Mouse (Mus musculus): ENCODE measurements at regions not wholly inside any gene's neighbourhood (a gene's known extent, or its start where the extent isn't known, plus 50 kb on each side); places are given as distances from the start of the nearest gene placed in this dataset.

GRCm38 (mm10) chr4:55672288-55672687 is 140.0 kb upstream of the Klf4 start:
- H3K4me3 ChIP-seq (replicated peaks in 1 of 3; ENCODE audit: low read depth in 2 of 3, low read length in 2 of 3, poor library complexity in 1 of 3) = no peak overlapping the region
- dilution Hi-C loops (cut with MboI; ENCODE audit: extremely low pct_ligation_motif_present, extremely low pct_unique_long_range_greater_than_20kb, low sequenced_read_pairs) (no loop called here), in situ Hi-C loops (cut with MboI; ENCODE audit: low pct_ligation_motif_present, low pct_unique_long_range_greater_than_20kb, low sequenced_read_pairs) (no loop called here)
- no peak overlapping the region for H3K27ac ChIP-seq (ENCODE audit: insufficient read depth, low read depth)
- H3K4me1 ChIP-seq (ENCODE audit: control insufficient read depth in 1 of 2, insufficient read depth in 2 of 2) = no peaks in the 10 kb centered on the region
- H3K79me2 ChIP-seq (replicated peaks; ENCODE audit: control insufficient read depth, extremely low read depth, insufficient read depth, poor library complexity, severe bottlenecking) = no peaks in the 10 kb centered on the region
- no peak overlapping the region for H3K9ac ChIP-seq (ENCODE audit: insufficient read depth, low read depth)
- no peaks in the 10 kb centered on the region for H3K27me3 ChIP-seq (replicated peaks)
- no peak overlapping the region for H3K4me2 ChIP-seq (ENCODE audit: insufficient read depth, low read depth, poor library complexity, severe bottlenecking)
- no peak for TF ChIP-seq JUND (conservative IDR thresholded peaks at IDR 0.05; ENCODE audit: low read depth, low read length)
- no peak for TF ChIP-seq JUN (IDR thresholded peaks at IDR 0.05; ENCODE audit: insufficient read depth, low read depth, low read length)
- no peak for TF ChIP-seq HCFC1 (IDR thresholded peaks at IDR 0.05; ENCODE audit: low read depth, low read length)
- TF ChIP-seq CTCF (conservative IDR thresholded peaks at IDR 0.05 in 1 of 2, IDR thresholded peaks at IDR 0.05 in 1 of 2; ENCODE audit: low read depth in 2 of 2, low read length in 2 of 2) = no peak
- no peak for TF ChIP-seq POLR2AphosphoS2 (IDR thresholded peaks at IDR 0.05; ENCODE audit: low read depth, low read length)
- no peak for TF ChIP-seq ZNF384 (IDR thresholded peaks at IDR 0.05; ENCODE audit: low read depth, low read length)
- TF ChIP-seq MEF2A (IDR thresholded peaks at IDR 0.05; ENCODE audit: borderline replicate concordance, low read depth, low read length) = no peak
- no peak for TF ChIP-seq TCF12 (IDR thresholded peaks at IDR 0.05; ENCODE audit: low read depth, low read length)
- no peak for TF ChIP-seq ETS1 (conservative IDR thresholded peaks at IDR 0.05; ENCODE audit: low read depth, low read length)
- no peak for TF ChIP-seq ZMIZ1 (IDR thresholded peaks at IDR 0.05; ENCODE audit: low read depth, low read length)
- no peak for TF ChIP-seq UBTF (IDR thresholded peaks at IDR 0.05; ENCODE audit: low read depth, low read length)
- no peak for TF ChIP-seq RCOR1 (conservative IDR thresholded peaks at IDR 0.05; ENCODE audit: low read depth, low read length)
- TF ChIP-seq MXI1 (IDR thresholded peaks at IDR 0.05; ENCODE audit: low read depth, low read length) = no peak
- no peak for TF ChIP-seq MYC (IDR thresholded peaks at IDR 0.05; ENCODE audit: low read depth, low read length)
- TF ChIP-seq PAX5 (IDR thresholded peaks at IDR 0.05; ENCODE audit: low read length) = no peak
- no peak for TF ChIP-seq ELF1 (IDR thresholded peaks at IDR 0.05; ENCODE audit: low read depth, low read length)
- H3K36me3 ChIP-seq (replicated peaks in 1 of 2; ENCODE audit: control insufficient read depth in 1 of 2, insufficient read depth in 1 of 2, low read length in 1 of 2) = no peaks in the 10 kb centered on the region
- no peak for DNase-seq (ENCODE audit: extremely low read depth)
- H3K9me3 ChIP-seq (replicated peaks; ENCODE audit: low read length) = no peaks in the 10 kb centered on the region

- H3K79me2 ChIP-seq (replicated peaks; ENCODE audit: control insufficient read depth, extremely low read depth, insufficient read depth, poor library complexity, severe bottlenecking) = no peaks in the 10 kb centered on the region
- H3K4me2 ChIP-seq (ENCODE audit: insufficient read depth, low read depth, poor library complexity, severe bottlenecking) = no peak overlapping the region
- H3K4me3 ChIP-seq (replicated peaks in 1 of 3; ENCODE audit: low read depth in 2 of 3, low read length in 2 of 3, poor library complexity in 1 of 3) = no peak overlapping the region
- no peaks in the 10 kb centered on the region for H3K4me1 ChIP-seq (ENCODE audit: control insufficient read depth in 1 of 2, insufficient read depth in 2 of 2)
- dilution Hi-C loops (cut with MboI; ENCODE audit: extremely low pct_ligation_motif_present, extremely low pct_unique_long_range_greater_than_20kb, low sequenced_read_pairs) = no loop called here
- DNase-seq (ENCODE audit: extremely low read depth) = no peak
- no peaks in the 10 kb centered on the region for H3K36me3 ChIP-seq (replicated peaks in 1 of 2; ENCODE audit: control insufficient read depth in 1 of 2, insufficient read depth in 1 of 2, low read length in 1 of 2)
- H3K9me3 ChIP-seq (replicated peaks; ENCODE audit: low read length) = no peaks in the 10 kb centered on the region
- no peak overlapping the region for H3K27ac ChIP-seq (ENCODE audit: insufficient read depth, low read depth)
- no peak overlapping the region for H3K9ac ChIP-seq (ENCODE audit: insufficient read depth, low read depth)
- TF ChIP-seq E2F4 (IDR thresholded peaks at IDR 0.05; ENCODE audit: insufficient replicate concordance, low read depth, low read length) (no peak), MAZ (IDR thresholded peaks at IDR 0.05; ENCODE audit: low read depth, low read length) (no peak), SMC3 (IDR thresholded peaks at IDR 0.05; ENCODE audit: low read depth, low read length) (no peak), PAX5 (IDR thresholded peaks at IDR 0.05; ENCODE audit: low read length) (no peak), ETS1 (conservative IDR thresholded peaks at IDR 0.05; ENCODE audit: low read depth, low read length) (no peak), UBTF (IDR thresholded peaks at IDR 0.05; ENCODE audit: low read depth, low read length) (no peak), ELF1 (IDR thresholded peaks at IDR 0.05; ENCODE audit: low read depth, low read length) (no peak)
- in situ Hi-C loops (cut with MboI; ENCODE audit: low pct_ligation_motif_present, low pct_unique_long_range_greater_than_20kb, low sequenced_read_pairs) = no loop called here
- H3K27me3 ChIP-seq (replicated peaks) = no peaks in the 10 kb centered on the region
Observed at GRCm38 (mm10) chr4:55670258-55670657, 138.0 kb upstream of the Klf4 start.

All from CH12.LX (cell line).